Mouse (Mus musculus) yolk sac, embryonic 10.5 days (tissue): ENCODE measurements at regions not wholly inside any gene's neighbourhood (a gene's known extent, or its start where the extent isn't known, plus 50 kb on each side); places are given as distances from the start of the nearest gene placed in this dataset.

Experiments
- DNase-seq: peaks from one replicate; pipeline ENCODE4 v3.0.0-alpha.2; 2017; ENCODE audit warnings: low spot score

DNA sequence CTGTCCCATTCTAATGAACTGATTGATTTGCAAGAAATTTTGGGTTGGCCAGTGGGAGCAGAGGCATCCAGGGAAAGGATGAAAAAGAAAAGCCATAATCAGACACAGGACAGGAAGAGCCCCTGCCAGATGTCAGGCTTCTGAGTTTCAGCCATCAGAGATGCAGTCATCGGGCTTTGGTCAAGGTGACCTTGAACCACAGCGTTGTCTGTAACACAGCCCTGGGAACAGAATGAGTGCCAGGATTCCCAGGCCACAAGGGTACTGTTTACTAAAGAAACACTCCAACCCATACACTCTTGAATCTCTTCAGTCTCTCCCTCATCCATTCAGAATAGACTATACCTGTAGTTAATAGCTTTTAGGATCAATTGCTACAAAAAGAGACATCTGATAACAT, 239.0 kb downstream of the Rplp1 start:
- no peak for DNase-seq

- DNase-seq: no peak
Observed at GRCm38 (mm10) chr9:61673575-61674203, 240.7 kb downstream of the Rplp1 start.

DNA sequence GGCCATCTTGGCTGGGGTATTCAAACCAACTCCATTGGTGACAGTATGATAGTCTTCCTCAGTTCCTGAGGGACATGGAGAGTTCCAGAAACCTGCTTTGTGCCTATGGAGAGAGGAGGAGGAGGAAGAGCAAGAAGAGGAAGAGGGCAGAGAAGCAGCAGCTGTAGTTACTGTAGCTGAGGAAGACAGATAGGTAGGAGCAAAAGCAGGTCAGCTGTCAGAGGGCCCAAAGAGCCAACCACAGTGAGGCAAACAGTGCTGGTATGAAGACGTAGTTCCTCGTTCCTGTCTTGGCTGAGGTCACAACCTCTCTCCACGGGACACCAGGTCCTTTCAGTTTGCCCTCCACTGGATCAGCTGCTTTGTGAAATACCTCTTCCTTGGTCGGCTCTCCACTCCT, 243.4 kb downstream of the Rplp1 start:
- DNase-seq: no peak

DNA sequence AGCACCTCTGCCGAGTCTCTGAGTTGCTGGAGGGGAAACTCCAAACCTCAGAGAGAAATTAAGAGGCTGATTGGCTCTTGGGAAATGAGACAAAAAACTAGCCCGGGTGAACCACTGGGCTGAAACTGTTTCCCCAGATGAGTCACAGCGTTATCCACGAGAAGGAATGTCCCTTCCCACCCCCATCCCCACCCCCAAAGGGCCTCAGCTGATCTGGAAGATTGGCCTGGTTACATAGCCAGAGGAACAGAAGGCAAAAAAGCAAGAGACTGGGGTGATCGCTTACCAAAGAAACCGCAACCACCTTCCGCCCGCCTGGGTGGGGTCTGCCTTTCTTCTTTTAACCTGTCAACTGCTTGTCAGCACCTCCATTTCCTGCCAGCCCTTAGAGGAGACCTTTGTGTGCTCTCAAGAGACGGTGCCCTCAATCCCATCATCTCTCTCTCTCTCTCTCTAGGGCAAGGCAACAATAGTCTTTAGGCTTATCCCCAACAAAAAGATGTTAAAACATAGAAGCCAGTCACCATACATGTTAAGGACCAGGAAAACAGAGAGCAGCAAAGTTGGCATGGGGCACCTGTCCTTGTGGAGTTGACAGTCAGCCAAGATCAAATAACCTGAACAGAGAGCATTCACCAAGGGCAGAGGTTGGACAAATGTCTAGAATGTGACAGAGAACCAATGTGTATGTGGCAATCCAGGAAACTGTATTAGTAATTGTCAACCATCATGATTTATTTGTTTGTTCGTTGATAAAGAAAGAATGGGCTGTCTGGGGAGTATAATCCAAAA, 244.4 kb downstream of the Rplp1 start:
- no peak for DNase-seq

DNA sequence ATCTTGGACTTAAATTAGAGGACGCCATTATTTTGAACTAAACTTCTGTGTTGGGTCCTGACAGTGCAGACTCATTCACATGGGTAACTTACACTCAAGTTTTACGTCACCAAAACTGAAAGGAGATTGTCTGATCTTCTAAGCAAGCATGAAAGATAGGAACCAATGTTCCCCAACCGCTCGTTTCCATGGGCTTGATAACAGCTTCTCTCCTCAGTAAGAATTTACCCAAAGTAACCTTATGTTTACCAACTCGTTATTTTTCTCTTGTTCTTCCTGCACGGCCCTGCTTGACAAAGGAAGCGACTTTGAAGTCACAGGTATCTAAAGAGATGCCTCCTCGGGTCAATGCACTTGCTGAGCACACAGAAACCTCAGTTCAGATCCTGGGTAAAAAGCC, 245.6 kb downstream of the Rplp1 start:
- DNase-seq: no peak

DNA sequence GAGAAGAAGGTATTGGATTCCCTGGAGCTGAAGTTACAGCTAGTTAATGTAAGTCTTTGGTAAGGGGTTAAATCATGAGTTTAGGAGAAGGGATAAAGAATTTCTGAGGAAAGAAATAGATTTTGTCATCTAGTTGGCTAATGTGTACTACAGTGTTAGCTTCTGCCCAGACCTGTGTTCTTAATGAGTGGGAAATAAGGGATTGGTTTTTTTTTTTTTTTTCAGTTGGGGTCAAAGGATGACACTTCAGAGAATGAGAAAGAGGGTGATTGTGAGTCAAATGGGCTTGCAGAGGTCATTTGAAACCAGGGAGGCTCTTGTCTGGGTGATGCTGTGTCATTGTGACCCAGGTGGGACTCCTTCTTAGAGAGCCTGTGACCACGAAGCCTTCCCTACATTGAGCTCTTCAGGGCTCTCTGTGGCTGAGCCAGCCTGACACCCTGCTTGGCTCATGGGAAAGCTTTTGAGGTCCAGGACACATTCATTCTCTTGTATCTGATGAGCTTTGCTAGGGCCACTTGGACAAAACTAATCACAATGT, 246.1 kb downstream of the Rplp1 start:
- no peak for DNase-seq

GRCm38 (mm10) chr9:61667453-61668074, 246.8 kb downstream of the Rplp1 start:
- DNase-seq: no peak

- DNase-seq: no peak
Observed at GRCm38 (mm10) chr9:61666761-61667332, 247.5 kb downstream of the Rplp1 start.

DNA sequence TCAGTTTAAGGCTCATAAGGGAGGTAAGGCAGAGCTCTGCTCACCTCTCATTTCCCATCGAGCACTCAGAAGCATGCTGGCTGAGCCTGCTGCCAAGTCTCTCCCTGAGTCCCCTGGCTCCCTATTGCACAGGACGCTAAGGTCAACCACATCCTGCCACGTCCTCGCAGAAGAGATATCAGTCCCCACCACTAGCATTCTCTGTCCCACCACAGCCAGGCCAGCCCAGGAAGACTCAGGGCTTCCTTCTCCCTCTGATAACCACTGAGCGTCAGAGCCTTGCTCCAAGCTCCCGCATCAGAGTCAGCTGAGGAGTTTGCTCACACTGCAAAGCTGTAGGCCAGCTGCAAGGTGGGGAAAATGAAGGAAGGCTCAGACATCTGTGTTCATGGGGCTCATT, 248.2 kb downstream of the Rplp1 start:
- DNase-seq: no peak

GRCm38 (mm10) chr9:61665254-61665653, 249.1 kb downstream of the Rplp1 start:
- no peak for DNase-seq

- no peak for DNase-seq
Observed at GRCm38 (mm10) chr9:61664000-61664622, 250.2 kb downstream of the Rplp1 start.

DNA sequence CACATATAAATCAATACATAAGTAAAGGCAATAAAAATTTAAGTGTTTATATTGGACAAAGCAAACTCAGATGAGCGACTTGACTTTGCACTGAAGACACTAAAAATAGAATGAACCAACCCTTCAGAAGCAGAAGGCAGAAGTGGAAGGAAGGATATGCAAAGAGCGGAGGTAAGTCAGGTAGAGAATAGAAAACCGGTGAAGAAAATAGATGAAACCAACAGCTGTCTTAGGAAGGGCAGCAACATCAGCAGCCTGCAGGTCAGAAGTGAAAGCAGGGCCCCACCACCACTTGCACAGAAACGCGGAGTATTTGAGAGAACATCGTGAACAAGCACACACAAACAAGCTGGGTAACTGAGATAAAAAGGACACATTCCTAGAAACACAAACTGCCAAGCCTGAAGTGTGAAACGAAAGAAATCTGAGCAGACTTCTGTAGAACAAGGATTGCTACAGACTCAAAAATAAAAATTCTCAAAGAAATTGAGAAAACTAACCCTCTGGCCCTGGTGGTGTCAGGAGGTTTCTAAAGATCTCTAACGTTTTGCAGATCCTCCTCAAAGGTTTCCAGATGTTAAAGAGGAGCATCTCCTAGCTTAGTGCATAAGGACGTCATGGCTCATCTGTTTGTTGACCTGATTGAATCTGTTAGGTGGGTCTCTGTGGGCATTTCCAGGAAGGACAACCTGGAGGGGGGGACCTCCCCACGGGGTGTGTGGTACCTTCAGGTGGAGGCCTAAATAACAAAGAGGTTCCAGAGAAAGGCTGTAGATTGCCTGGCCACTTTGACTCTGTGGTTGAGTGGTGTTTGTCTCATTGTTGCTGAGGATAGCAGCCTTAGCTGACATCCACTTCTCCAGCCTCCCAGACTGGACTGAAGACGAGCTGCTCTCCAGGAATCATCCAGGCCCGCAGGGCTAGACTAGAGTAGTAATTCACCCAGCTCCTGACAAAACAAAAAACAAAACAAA, 252.0 kb downstream of the Rplp1 start:
- DNase-seq: no peak

DNA sequence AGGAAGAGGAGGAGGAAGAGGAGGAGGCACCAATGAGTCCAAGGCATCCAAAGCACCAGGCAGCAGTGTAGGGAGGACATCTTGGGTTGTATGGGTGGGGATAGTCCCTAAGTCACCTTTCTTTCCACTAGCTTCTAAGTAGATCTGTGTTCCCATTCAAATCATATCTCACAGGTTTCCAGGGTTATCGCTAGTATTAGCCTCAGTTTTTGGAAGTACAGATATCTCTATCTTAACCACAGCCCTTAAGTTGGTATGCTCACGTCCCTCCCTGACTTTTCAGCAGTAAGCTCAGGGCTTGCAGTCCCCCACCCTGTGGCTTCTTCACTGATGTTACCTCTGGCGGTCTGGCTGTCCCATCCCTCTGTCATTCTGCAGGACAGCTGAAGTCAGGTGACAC, 254.2 kb downstream of the Rplp1 start:
- no peak for DNase-seq

- no peak for DNase-seq
Observed at GRCm38 (mm10) chr9:61657996-61658395, 256.3 kb downstream of the Rplp1 start.

- DNase-seq: no peak
Observed at GRCm38 (mm10) chr9:61655433-61655981, 258.8 kb downstream of the Rplp1 start.

- DNase-seq: peak; percentile 13
Observed at GRCm38 (mm10) chr9:61645661-61646425, 268.5 kb downstream of the Rplp1 start.

DNA sequence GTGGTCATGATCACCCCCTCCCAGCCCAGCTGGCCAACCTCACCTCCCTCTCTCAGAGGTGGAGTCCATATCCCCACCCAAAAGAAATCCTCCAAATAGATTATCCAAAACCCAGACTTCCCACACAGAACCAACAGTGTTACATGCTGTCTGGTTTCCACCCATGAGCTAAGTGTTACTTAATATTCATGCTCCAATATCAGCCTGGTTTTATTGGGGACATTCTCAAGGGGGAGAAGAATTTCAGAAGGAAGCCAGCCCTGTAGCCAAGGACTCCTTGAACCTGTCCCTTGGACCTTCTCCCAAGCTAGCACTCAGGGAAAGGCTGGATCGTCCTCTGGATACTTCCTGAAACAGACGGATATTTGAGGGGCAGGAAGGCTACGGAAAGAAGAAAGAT, 268.6 kb downstream of the Tle3 start:
- no peak for DNase-seq

DNA sequence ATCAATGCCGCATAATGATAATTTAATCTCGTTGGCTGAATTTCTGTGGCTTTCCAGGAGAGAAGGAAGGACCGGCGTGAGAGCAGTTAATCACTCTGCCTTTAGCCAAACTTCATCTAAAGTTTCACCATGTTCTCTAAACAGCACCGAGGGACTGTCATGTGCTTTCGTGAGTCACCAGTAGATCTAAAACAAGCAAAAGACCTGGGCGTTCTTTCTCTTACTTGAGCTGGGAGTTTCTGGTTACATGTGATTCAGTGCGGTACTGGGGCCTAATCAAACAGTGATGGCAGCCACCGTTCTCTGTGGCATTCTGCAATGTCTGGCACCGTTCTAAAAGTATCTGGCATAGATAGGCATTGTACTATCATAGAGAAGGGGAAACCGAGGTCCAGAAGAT, 266.7 kb downstream of the Tle3 start:
- DNase-seq: no peak

- no peak for DNase-seq
Observed at GRCm38 (mm10) chr9:61633936-61634335, 261.8 kb downstream of the Tle3 start.

GRCm38 (mm10) chr9:61632602-61633001, 260.4 kb downstream of the Tle3 start:
- DNase-seq: no peak
